Mouse (Mus musculus): ENCODE measurements at regions not wholly inside any gene's neighbourhood (a gene's known extent, or its start where the extent isn't known, plus 50 kb on each side); places are given as distances from the start of the nearest gene placed in this dataset.

GRCm38 (mm10) chr1:152313480-152313879 is 73.0 kb downstream of the Tsen15 start:
- no peak for DNase-seq (ENCODE audit: low spot score in 2 of 2)

GRCm38 (mm10) chr1:152305461-152305860 is 81.0 kb downstream of the Tsen15 start:
- no peak for DNase-seq (ENCODE audit: low spot score in 2 of 2)

DNA sequence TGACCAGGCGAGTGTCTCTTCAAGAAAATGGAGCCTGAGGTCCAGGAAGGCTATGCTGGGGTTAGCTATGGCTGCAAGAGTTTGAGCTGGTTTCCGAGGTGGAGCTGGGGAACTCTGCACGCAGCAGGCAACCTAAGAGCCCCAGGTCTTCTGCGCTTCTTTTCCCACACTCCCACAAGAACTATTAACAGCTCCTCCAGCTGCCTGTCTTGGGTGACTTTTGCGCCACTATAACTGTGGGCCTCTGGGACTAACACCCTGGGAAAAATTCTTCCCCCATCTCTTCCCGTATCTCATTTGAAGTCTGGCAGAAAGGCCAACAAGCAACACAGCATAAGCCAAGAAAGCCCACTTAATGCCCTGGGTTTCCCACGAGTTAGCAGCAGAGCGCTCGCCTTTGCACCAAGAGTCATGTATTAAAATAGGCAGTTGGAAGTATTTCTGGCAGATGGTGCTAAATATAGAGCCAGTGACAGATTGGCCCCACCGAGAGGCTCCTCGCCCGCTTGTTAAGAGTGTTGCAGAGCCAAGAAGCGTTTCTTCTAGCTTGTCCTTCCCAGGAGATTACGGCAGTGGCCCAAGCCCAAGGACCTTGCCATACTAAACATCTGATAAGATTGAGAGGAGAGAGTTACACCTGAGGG is 81.9 kb downstream of the Tsen15 start:
- peak in 1 of 2 experiments; percentile 22 for DNase-seq (ENCODE audit: low spot score in 2 of 2)

GRCm38 (mm10) chr1:152301355-152301754 is 85.1 kb downstream of the Tsen15 start:
- no peak for DNase-seq (ENCODE audit: low spot score in 2 of 2)

DNA sequence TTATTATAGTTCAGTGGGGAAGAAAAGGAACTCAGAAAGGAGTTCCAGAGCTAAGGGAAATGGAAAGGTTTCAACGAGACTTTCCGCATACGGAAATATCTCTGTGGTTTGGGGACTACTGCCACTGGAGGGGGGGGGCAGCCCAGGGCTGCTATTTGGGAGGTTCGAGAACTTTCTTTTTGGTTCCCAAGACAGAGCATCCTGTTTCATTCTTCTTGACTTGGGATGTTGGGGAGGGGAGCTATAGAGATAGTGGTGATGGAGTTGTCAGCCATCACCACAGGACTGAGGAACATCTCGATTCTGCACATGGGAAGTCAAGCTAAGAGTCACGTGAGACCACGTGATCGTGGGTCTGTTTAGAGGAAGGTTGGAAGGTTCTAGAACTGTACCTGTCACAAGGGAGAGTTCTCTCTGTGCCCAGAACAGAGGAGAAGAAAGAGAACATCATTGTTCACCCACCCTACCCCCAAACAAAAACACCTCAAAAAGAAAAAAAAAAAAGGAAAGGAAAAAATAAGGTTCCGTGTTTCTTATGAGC is 94.2 kb downstream of the Tsen15 start:
- no peak for DNase-seq (ENCODE audit: low spot score in 2 of 2)

DNA sequence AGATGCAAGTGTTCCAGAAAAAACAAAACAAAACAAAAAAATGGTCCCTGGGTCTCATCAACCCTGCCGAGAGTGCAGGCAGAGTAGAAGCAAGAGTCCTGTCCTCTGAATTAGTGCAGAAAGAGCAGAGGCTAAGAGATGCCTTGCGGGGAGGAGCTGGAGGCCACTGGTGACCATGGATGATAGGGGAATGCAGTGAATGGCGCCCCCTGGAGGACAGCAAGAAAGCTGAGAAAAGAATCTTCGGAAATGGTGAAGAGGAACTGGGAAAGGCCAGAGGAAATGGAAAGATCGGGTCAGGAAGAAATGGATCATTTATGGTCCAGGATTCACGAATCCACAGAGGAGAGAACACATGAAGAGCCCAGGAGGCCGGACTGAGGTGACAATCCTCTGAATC is 95.7 kb downstream of the Tsen15 start:
- peak; percentile 49 to 68 for DNase-seq (ENCODE audit: low spot score in 2 of 2)

GRCm38 (mm10) chr1:152287566-152288490 is 98.7 kb downstream of the Tsen15 start:
- no peak for DNase-seq (ENCODE audit: low spot score in 2 of 2)

DNA sequence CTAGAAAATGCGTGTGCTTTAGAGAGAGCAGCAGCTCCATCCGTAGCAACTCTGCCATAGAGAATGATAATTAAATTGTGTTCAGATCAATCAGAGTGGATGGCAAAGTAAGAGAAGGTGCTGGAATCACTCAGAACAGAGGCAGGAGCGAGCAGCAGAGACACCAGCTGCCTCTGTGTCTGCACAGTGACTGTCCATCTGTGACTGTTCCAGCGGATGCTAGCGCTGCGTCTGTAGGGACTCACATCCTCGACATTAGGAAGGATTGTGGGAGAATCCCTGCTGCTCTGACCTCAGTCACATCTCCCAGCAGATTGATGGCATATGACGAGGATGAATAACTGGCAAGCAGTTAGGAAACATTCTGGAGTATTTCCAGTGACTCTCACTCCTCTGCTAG is 99.8 kb downstream of the Tsen15 start:
- no peak for DNase-seq (ENCODE audit: low spot score in 2 of 2)

GRCm38 (mm10) chr1:152282106-152282505 is 104.4 kb downstream of the Tsen15 start:
- no peak for DNase-seq (ENCODE audit: low spot score in 2 of 2)

- no peak for DNase-seq (ENCODE audit: low spot score in 2 of 2)
These were observed 105.3 kb downstream of the Tsen15 start for GRCm38 (mm10) chr1:152281201-152281600.

DNA sequence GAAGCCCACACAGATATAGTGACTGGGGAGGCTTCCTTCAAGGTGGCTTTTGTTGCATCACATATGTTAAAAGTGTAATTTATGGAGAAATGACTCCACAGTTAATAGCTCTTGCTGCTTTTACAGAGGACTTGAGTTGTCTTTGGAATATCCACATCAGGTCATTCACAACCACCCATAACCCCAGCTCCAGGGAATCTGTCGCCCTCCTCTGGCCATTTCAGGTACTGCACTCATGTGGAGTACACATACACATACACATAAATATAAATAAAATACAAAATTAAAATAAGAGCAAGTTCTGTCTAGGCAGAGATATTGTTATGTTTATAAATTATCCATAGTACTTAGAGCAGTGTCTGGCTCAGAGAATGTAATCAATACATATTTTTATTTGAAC is 106.5 kb downstream of the Tsen15 start:
- no peak for DNase-seq (ENCODE audit: low spot score in 2 of 2)

GRCm38 (mm10) chr1:152275011-152275410 is 111.5 kb downstream of the Tsen15 start:
- no peak for DNase-seq (ENCODE audit: low spot score in 2 of 2)

DNA sequence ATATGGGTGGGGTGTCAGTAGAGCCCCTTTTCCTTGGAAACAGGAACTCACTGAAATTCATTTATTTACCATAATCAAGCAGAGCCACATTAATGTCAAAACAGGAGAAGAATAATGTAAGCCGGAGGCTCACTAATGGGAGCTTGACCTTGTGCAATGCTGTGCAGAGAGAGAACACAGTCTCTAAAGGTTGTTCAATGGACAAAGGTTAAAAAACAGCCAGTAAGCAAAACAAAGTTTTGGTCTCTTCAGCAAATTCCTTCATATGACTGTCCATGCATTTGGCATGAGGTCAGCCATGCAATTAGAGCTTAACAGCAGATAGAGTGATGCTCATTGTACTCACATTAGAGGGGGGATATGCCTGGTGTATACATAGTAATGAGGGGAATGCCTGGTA is 113.1 kb downstream of the Tsen15 start:
- no peak for DNase-seq (ENCODE audit: low spot score in 2 of 2)

- DNase-seq (ENCODE audit: low spot score in 2 of 2) = no peak
These were observed 116.4 kb downstream of the Tsen15 start for GRCm38 (mm10) chr1:152269936-152270702.

GRCm38 (mm10) chr1:152266390-152266789 is 120.1 kb downstream of the Tsen15 start:
- no peak for DNase-seq (ENCODE audit: low spot score in 2 of 2)

GRCm38 (mm10) chr1:152264981-152265380 is 121.5 kb downstream of the Tsen15 start:
- no peak for DNase-seq (ENCODE audit: low spot score in 2 of 2)

DNA sequence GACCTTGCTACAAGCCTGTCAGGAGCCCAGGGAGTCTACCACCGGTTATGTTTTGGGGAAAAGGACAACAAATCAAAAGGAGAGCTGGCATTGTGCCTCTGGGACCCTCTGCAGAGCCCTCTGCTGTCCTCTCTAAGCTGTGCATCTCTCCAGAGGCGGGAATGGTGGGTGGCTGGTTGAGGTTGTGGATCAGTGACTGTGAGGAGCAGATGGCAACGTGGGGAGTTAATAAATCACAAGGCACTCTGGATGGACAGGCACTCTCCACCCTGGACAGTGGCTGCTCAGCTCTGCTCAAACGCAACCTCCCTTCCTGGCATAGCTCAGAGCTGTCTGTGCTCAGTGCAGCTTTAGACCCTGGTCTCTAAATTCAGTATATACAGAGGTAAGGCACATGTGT is 125.0 kb downstream of the Tsen15 start:
- DNase-seq (ENCODE audit: low spot score in 2 of 2) = no peak

GRCm38 (mm10) chr1:152260950-152261349 is 125.5 kb downstream of the Tsen15 start:
- no peak for DNase-seq (ENCODE audit: low spot score in 2 of 2)

GRCm38 (mm10) chr1:152258258-152258657 is 128.2 kb downstream of the Tsen15 start:
- DNase-seq (ENCODE audit: low spot score in 2 of 2) = no peak

DNA sequence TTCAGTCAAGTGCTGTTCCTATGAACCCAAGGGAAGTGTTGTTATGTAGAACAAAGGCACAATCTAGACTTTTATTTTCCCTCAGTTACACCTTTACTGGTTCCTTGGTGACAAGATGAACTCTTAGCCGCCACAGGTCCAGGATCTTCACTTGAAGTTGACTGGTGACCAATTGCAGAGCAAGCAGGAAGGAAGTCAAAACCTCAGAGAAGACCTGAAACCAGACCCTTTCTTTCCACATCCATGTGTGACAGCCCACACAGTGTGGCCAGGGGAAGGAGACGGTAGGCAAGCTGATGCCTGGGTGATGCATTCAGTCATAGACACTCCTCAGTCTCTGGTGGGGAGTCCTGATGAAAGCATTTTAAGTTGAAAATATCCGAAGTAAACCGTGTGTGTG is 132.6 kb downstream of the Tsen15 start:
- no peak for DNase-seq (ENCODE audit: low spot score in 2 of 2)

DNA sequence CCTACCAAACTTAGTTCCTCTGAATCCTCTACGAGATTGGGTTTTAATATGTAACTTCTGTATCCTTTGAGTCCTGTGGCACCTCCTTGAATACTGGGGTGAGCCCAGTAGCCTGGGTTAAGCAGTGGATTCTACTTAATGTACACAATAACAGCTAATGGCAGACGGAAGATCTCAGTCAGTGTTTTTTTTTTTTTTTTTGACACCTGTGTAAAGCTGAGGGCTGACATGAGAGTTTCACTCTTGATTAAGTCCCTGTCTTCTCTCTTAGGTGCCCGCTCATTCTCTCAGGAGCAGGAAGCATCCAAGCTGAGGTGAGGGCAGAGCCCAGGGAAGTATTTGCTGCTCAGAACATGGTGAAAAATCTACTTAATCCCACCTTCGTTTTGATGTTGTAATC is 133.0 kb downstream of the Tsen15 start:
- no peak for DNase-seq (ENCODE audit: low spot score in 2 of 2)
